Mouse (Mus musculus) neural tube, embryonic 12.5 days (tissue): ENCODE measurements around the gene Ccdc103. TPM values are rescaled to one million over a fixed set of nuclear protein-coding genes. Genes with fewer than 3 reads are reported as not detected.

Experiments
- ATAC-seq: fragments of 200-750 bp; cut with Nextera tagmentation; 2 replicates; pipeline ENCODE4 v1.8.0; 2017; ENCODE audit warnings: low read depth, mild to moderate bottlenecking, moderate TSS enrichment, moderate library complexity; ENCODE audit not compliant: low FRiP score
- H3K27ac ChIP-seq: fragments of 300-500 bp; sonication (generic); 2 replicates; pipeline ENCODE4 v1.5.1; 2016
- H3K27me3 ChIP-seq: fragments of 300-500 bp; sonication (generic); replicated peaks from 2 replicates; pipeline ENCODE4 v1.6.1; 2016; ENCODE audit warnings: mild to moderate bottlenecking
- H3K36me3 ChIP-seq: fragments of 300-500 bp; sonication (generic); 2 replicates; pipeline ENCODE4 v1.6.1; 2016; ENCODE audit warnings: mild to moderate bottlenecking
- H3K4me1 ChIP-seq: fragments of 300-500 bp; sonication (generic); 2 replicates; pipeline ENCODE4 v1.6.1; 2016
- H3K4me2 ChIP-seq: fragments of 300-500 bp; sonication (generic); replicated peaks from 2 replicates; pipeline ENCODE4 v1.6.1; 2016; ENCODE audit warnings: mild to moderate bottlenecking
- H3K4me3 ChIP-seq: fragments of 300-500 bp; sonication (generic); 2 replicates; pipeline ENCODE4 v1.5.1; 2016
- H3K9ac ChIP-seq: fragments of 300-500 bp; sonication (generic); 2 replicates; pipeline ENCODE4 v1.6.1; 2016; ENCODE audit warnings: mild to moderate bottlenecking
- H3K9me3 ChIP-seq: fragments of 300-500 bp; sonication (generic); 2 replicates; pipeline ENCODE4 v1.6.1; 2016; ENCODE audit warnings: mild to moderate bottlenecking
- WGBS: fragments of 180-500 bp; shearing (Covaris S2); methylation state at CpG from one replicate; pipeline ENCODE4 v1.1.7; 2016; 5-methylcytosine and 5-hydroxymethylcytosine counted together
- polyA plus RNA-seq: library from polyadenylated mRNA; unstranded; fragments of >200 nt; fragmentation: Nextera tagmentation; extraction: Ambion mirVana; gene quantifications from 2 replicates; pipeline ENCODE4 v1.2.1, GENCODE M21; 2016

Gene Ccdc103
- polyA plus RNA-seq, 1 experiment from 2014 or later: 1.5 TPM

DNA sequence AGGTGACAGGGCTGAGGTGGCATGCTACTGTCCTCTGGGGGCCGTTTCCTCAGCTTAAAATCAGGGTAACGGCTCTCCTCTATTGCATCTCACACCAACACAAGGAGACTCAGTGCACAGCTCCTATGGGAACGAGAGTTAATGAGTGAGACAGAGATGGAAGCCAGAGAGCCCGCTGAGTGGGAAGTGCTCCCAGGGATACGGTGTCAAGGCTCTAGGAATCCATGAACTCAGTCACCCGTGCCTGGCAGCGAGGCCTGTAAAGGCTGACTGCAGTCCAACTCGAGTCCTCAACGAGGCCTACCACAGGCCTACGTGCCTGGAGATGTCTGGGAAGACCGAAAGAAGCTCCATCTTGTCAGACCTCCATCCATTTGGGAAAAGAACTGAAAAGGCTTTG, 22.1 kb upstream of the Ccdc103 start:
- Histone ChIP-seq H3K27ac (no peak overlapping the region), H3K4me1 (no peaks in the 10 kb centered on the region), H3K9me3 (no peaks in the 10 kb centered on the region), H3K9ac (no peak overlapping the region), H3K4me2 (no peak overlapping the region), H3K27me3 (no peaks in the 10 kb centered on the region), H3K4me3 (no peak overlapping the region), H3K36me3 (peaks cover 90% of the 10 kb centered on the region)
- ATAC-seq: no peak
- 88% methylated on average over 11 of the region's 11 CpGs for WGBS

DNA sequence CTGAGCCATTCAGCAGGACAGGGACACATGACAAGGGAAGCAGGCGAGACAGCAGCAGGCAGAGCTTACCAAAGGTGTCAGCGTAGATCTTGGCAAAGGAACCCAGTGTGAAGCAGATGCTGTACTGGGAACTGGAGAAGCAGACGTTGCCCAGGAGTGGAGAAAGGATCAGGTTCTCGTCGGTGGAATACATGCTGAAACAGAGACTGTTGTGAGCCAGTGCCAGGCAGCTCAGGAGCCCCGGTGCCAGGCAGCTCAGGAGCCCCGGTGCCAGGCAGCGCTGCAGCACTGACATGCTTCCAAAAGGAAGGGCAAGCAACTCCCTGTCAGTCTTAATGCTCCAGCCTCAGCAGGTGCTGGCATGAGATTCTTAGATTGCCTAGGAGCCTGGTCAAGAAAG, 21.1 kb upstream of the Ccdc103 start:
- Histone ChIP-seq H3K9me3 (no peaks in the 10 kb centered on the region), H3K4me2 (no peak overlapping the region), H3K27ac (no peak overlapping the region), H3K27me3 (no peaks in the 10 kb centered on the region), H3K36me3 (peaks cover 82% of the 10 kb centered on the region), H3K4me1 (no peaks in the 10 kb centered on the region), H3K9ac (no peak overlapping the region), H3K4me3 (no peak overlapping the region)
- 91% methylated on average over 8 of the region's 8 CpGs for WGBS
- ATAC-seq: no peak

DNA sequence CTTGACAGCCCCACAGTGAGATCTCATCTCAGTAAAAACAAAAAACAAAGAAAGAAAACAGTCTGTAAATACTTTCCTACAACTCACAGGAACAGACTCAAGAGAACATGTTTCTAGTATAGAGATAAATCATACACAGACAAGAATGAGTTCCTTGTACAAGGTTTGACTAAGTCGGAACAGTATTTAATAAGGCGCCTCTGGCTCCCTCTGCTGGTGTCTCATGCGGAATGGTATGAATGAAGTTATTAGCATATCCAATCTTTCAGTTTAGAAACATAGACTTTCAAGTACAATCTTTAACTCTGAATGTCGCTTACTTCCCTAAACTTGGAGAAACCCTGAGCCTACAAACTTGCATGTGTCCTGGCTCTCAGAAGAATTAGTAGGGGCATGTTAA, 16.7 kb upstream of the Ccdc103 start:
- WGBS: 59% methylated on average over 4 of the region's 4 CpGs
- no peak for ATAC-seq
- peaks cover 87% of the 10 kb centered on the region for H3K36me3 ChIP-seq
- no peaks in the 10 kb centered on the region for H3K4me1 ChIP-seq
- H3K4me2 ChIP-seq: no peak overlapping the region
- H3K27me3 ChIP-seq: no peaks in the 10 kb centered on the region
- H3K27ac ChIP-seq: no peak overlapping the region
- no peak overlapping the region for H3K9ac ChIP-seq
- no peaks in the 10 kb centered on the region for H3K9me3 ChIP-seq
- H3K4me3 ChIP-seq: no peak overlapping the region

DNA sequence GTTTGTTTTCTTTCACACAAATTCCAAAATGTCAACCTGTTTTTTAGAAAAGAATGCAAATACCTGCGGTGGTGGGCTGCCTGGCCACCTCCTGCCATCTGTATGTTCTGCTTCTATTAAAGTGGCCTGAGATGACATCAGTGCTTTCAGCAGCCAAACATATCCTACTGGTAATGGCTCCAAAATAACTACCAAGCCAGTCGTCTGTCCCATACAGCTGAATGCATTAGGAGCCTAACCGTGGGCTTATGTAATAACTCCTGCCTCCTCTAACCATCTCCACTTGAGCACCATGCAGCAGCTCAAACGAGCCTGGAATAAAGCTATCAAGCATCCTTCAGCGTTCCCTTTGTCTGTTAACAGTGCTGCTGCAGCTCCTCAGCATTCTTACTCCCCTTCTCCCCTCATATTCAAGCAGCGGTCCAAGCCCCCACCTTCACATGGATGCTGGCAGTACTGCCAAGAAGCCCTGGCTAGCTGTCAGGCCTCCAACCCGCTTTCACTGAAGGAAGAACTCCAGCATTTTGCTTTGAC, 6.1 kb upstream of the Ccdc103 start:
- 87% methylated on average over 7 of the region's 7 CpGs for WGBS
- peaks cover 9% of the 10 kb centered on the region for H3K4me1 ChIP-seq
- no peak for ATAC-seq
- H3K4me2 ChIP-seq: no peak overlapping the region
- H3K9ac ChIP-seq: no peak overlapping the region
- H3K27ac ChIP-seq: no peak overlapping the region
- peaks cover 57% of the 10 kb centered on the region for H3K36me3 ChIP-seq
- H3K9me3 ChIP-seq: no peaks in the 10 kb centered on the region
- no peak overlapping the region for H3K4me3 ChIP-seq
- no peaks in the 10 kb centered on the region for H3K27me3 ChIP-seq

DNA sequence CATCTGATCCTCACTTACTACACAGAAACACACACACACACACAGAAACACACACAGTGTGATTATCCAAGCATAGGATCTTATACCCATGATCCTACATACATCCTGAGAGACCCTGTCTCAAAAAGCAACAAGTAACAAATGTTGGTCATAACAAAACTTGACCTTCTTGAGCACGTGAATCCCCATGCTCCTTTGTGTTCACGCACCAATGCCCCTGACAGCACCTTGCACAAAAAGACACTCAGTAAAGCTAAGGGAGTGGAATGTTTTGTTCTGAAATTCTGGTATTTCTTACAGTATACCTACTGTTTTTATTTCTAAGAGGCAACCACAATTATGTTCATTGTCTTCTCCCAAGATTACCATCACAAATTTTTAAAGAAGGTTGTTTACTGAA, 1.4 kb upstream of the Ccdc103 start:
- 68% methylated on average over 2 of the region's 2 CpGs for WGBS
- no peak overlapping the region for H3K27ac ChIP-seq
- peak overlapping the region; percentile 66 for H3K4me2 ChIP-seq
- H3K36me3 ChIP-seq: peaks cover 28% of the 10 kb centered on the region
- H3K9me3 ChIP-seq: no peaks in the 10 kb centered on the region
- 0 out of 2 replicates have a peak, but pooled peaks cover 6% of the 10 kb centered on the region for H3K27me3 ChIP-seq
- H3K4me3 ChIP-seq: no peak overlapping the region
- no peak for ATAC-seq
- H3K9ac ChIP-seq: peak overlapping the region; percentile 72; the same call in 1 of the 2 replicates
- H3K4me1 ChIP-seq: peaks cover 18% of the 10 kb centered on the region

DNA sequence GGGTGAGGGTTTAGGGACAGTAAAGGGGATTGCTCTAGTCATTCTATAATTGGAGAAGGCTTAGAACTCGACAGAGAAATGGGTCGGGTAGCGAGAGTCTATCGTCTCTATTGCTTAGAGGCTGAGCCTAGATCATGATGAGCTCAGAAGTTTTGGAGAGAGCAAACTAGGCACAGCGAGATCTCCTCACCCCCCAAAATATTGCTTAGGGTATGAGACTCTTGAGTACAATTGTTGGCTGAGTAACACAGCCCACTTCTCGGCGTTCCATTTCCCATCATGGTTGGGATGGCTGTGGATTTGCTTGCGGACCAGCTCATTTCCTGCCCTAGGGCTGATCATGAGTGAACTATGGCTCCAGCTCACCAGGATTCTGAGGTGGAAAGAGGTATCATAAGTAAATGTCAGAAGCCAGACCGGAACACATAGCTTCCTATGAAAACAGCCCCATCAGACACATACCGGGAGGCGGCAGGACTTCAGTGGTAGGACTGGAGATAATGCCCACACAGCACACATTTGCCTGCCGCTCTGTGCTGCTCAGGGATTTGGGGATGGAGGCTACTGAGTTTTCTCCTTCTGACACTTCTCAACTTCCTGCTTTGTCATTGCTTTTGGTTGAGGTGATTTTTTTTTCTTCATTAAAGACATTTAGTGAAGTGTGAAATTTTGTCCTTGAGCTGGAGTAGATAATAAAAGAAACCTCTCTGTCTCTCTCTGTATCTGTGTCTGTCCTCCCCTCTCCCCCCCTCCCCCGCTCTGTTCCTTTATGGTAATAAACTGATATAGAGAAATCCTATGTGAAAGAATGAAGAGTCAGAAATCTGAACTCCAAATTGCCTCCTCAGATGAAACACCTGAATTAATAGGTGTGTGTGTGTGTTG, 552 bp downstream of the Ccdc103 start:
- no peak overlapping the region for H3K27ac ChIP-seq
- H3K4me2 ChIP-seq: peak overlapping the region; percentile 66
- H3K9ac ChIP-seq: peak overlapping the region; percentile 72
- no peaks in the 10 kb centered on the region for H3K9me3 ChIP-seq
- ATAC-seq: peak; percentile 30; the same call in 1 of the 2 replicates
- 17% methylated on average over 13 of the region's 13 CpGs for WGBS
- H3K36me3 ChIP-seq: peaks cover 9% of the 10 kb centered on the region
- 0 out of 2 replicates have a peak, but pooled peaks cover 9% of the 10 kb centered on the region for H3K27me3 ChIP-seq
- peaks cover 18% of the 10 kb centered on the region for H3K4me1 ChIP-seq
- H3K4me3 ChIP-seq: peak overlapping the region; percentile 63

DNA sequence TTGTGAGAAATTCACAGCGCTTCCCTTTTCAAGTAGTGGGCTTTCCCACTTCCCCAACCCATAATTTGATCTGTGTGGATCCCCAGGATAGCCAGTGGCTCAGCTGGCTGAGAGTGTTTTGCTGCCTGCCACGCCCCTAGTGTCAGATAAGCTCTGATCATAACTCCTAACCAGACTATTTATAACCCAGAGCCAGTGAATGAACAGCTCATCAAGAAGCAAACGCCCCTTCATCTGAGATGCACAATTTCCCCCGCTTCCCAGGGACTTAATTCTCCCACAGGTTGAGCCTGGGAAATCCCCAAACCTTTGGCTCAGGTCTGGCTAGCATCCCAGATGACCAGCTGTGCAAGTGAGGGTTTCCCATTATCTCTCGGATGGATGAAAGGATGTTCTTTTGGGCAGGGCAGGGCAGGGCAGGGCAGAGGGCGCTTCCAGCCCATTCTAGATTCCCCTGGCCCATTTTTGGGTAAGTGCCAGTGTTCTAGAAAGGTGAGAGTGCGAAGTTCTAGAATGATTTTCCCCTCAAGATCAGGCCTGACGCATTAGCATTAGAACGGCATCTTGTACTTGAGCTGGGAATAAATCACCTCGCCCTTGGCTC, 3.7 kb downstream of the Ccdc103 start, which contains the start of gene Fam187a:
Gene Fam187a (plus strand): TSS at position 554 of the 604 bp plus-strand sequence.
- WGBS: 63% methylated on average over 10 of the region's 10 CpGs
- H3K27ac ChIP-seq: no peak within 1 kb of the TSS

DNA sequence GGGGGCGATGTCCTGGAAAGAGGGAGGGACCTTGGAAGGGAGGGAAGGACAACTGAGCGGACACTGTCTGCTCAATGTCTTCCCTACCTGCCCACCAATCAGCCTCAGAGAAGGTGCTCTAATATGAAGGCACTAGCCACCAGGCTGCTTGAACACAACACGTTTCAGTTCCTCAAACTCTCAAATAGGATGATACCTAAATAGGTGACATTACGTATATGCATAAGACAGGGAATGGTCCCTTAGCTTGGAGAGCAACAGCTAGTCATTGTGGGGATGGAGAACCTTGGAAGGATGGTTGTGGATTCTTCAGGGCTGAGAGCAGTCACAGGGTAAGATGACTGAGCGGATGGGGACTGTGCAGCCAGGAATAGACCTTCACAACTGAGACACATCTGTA, 6.4 kb downstream of the Ccdc103 start:
- no peaks in the 10 kb centered on the region for H3K4me1 ChIP-seq
- ATAC-seq: no peak
- H3K36me3 ChIP-seq: no peaks in the 10 kb centered on the region
- H3K9me3 ChIP-seq: no peaks in the 10 kb centered on the region
- H3K27me3 ChIP-seq: peaks cover 32% of the 10 kb centered on the region; the same call in 1 of the 2 replicates
- H3K4me3 ChIP-seq: no peak overlapping the region
- H3K4me2 ChIP-seq: no peak overlapping the region
- H3K27ac ChIP-seq: no peak overlapping the region
- 89% methylated on average over 5 of the region's 5 CpGs for WGBS
- H3K9ac ChIP-seq: no peak overlapping the region

More for the DNA sequence above, 3.7 kb downstream of the Ccdc103 start, which contains the start of gene Fam187a:
- Histone ChIP-seq H3K36me3 (no peaks in the 10 kb centered on the region), H3K4me1 (peaks cover 10% of the 10 kb centered on the region), H3K9ac (no peak within 1 kb of the TSS), H3K4me3 (no peak within 1 kb of the TSS), H3K27me3 (peaks cover 23% of the 10 kb centered on the region; the same call in 1 of the 2 replicates), H3K9me3 (no peaks in the 10 kb centered on the region), H3K4me2 (no peak within 1 kb of the TSS)
- ATAC-seq: no peak

DNA sequence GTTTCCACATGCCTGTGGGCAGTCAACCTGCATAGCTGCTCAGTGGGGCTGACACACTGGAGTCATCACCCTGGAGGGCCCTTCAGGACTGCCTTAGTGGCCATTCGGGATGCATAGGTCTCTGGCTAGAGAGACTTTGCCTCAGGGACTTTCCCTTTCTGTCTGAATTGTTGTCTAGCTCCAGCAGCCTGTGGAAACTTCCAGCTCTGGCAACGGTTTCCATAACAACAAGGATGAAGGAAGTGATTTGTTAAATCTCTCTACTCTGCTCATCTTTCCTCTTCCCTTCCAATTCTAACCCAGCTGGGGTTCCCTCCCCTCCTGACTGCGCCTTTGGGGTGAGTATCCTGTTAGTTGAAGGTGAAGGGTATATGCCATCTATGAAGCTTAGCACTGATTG, 7.1 kb downstream of the Ccdc103 start:
- Histone ChIP-seq H3K4me3 (no peak overlapping the region), H3K4me2 (no peak overlapping the region), H3K36me3 (no peaks in the 10 kb centered on the region), H3K4me1 (peaks cover 3% of the 10 kb centered on the region), H3K27ac (no peak overlapping the region), H3K27me3 (peaks cover 35% of the 10 kb centered on the region), H3K9ac (no peak overlapping the region), H3K9me3 (no peaks in the 10 kb centered on the region)
- 64% methylated on average over 3 of the region's 3 CpGs for WGBS
- no peak for ATAC-seq

DNA sequence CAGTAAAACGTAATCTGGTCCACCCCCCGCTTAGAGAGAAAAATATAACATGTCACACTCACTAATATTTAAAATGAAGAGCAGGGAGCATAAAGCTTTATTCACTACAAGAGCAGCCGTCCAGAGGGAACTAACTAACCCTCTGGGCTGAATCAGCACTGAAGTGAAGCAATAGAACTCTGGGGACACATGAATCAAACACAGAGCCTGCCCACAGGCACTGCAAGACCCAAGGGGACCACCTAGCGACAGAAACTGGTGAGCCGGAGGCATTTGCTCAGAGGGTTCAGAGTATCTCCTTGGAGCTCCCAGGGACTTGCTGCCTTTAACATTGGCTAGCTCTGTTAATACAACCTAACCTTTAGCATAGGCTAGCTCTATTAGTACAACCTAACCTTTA, 9.1 kb downstream of the Ccdc103 start:
- Histone ChIP-seq H3K36me3 (no peaks in the 10 kb centered on the region), H3K27ac (no peak overlapping the region), H3K9me3 (no peaks in the 10 kb centered on the region), H3K4me3 (no peak overlapping the region), H3K4me2 (no peak overlapping the region), H3K27me3 (peaks cover 52% of the 10 kb centered on the region), H3K9ac (no peak overlapping the region), H3K4me1 (peaks cover 6% of the 10 kb centered on the region)
- no peak for ATAC-seq
- 57% methylated on average over 5 of the region's 5 CpGs for WGBS

DNA sequence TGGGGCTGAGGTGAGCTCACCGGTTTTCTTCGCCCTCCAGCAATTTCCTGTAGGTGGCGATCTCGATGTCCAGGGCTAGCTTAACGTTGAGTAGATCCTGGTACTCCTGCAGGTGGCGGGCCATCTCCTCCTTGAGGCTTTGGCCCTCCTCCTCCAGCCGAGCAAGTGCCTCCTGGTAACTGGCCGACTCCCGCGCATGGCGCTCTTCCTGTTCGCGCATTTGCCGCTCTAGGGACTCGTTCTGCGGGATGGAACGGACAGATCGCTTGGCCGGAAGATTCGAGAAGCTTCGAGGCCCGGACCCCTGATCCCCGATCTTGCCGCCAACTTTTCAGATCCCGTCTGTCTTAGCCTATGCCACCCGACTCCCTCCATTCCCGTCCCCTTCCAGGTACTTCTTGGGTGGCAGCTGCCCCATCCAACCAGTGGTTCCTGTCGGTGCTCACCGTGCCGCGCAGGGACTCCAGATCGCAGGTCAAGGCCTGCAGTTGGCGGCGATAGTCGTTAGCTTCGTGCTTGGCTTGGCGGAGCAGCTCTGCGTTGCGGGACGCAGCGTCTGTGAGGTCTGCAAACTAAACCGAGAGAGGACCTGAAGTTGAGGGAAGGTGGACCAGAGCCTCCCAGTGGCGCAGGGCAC, 12.1 kb downstream of the Ccdc103 start:
- Histone ChIP-seq H3K36me3 (no peaks in the 10 kb centered on the region), H3K4me2 (peak overlapping the region; percentile 53), H3K9me3 (no peaks in the 10 kb centered on the region), H3K27ac (no peak overlapping the region), H3K4me1 (peaks cover 6% of the 10 kb centered on the region), H3K9ac (0 out of 2 replicates have a peak overlapping the region, but pooled peaks have one; percentile 45), H3K27me3 (peaks cover 57% of the 10 kb centered on the region), H3K4me3 (peak overlapping the region; percentile 16; the same call in 1 of the 2 replicates)
- no peak for ATAC-seq
- WGBS: 3% methylated on average over 43 of the region's 43 CpGs

DNA sequence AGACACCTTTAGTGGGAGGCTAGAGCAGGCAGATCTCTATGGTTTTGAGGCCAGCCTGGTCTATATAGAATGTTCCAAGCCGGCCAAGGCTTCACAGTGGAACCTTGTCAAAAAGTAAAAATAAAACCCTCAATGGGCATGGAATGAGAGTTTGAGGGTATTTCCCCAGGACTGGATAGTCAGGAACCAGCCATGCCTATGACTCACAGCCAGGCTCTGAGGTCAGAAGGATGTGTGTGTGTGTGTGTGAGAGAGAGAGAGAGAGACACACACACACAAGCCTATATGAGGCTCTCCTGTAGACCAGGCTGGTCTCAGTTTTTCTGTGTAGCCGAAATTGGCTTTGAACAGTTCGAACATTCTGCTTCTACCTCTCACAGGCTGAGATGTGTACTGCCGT, 13.7 kb downstream of the Ccdc103 start:
- 89% methylated on average over 4 of the region's 4 CpGs for WGBS
- no peak overlapping the region for H3K27ac ChIP-seq
- no peak overlapping the region for H3K4me3 ChIP-seq
- H3K4me1 ChIP-seq: peaks cover 6% of the 10 kb centered on the region
- H3K9me3 ChIP-seq: no peaks in the 10 kb centered on the region
- no peaks in the 10 kb centered on the region for H3K36me3 ChIP-seq
- H3K9ac ChIP-seq: no peak overlapping the region
- no peak overlapping the region for H3K4me2 ChIP-seq
- no peak for ATAC-seq
- peaks cover 52% of the 10 kb centered on the region for H3K27me3 ChIP-seq
